Mouse (Mus musculus) myocyte (in vitro differentiated cells): ENCODE results near the gene Vsig10.

Experiments used
- CEBPB ChIP-seq: IDR thresholded peaks from 2 replicates; pipeline ENCODE4 v1.6.1; 2011; ENCODE audit warnings: mild to moderate bottlenecking, moderate library complexity; ENCODE audit not compliant: poor library complexity, insufficient read depth, severe bottlenecking
- E2F4 ChIP-seq: IDR thresholded peaks from one replicate; pipeline ENCODE4 v1.6.1; 2011; ENCODE audit warnings: mild to moderate bottlenecking, control low read depth, moderate library complexity; ENCODE audit not compliant: insufficient read depth
- MAX ChIP-seq: IDR thresholded peaks from one replicate; pipeline ENCODE4 v1.6.1; 2011; ENCODE audit warnings: low read depth, mild to moderate bottlenecking, control low read depth
- MYOD1 ChIP-seq, 3 experiments: IDR thresholded peaks; one replicate each; pipeline ENCODE4 v1.6.1; 2011; ENCODE audit warnings: control low read depth in 2 of 3, low read depth in 2 of 3, mild to moderate bottlenecking in 2 of 3, moderate library complexity in 1 of 3; ENCODE audit not compliant: insufficient read length in 2 of 3, control insufficient read depth in 1 of 3
- MYOG ChIP-seq, 3 experiments: IDR thresholded peaks; one replicate each; pipeline ENCODE4 v1.6.1; 2011; ENCODE audit warnings: control low read depth in 2 of 3, low read depth in 2 of 3, mild to moderate bottlenecking in 2 of 3; ENCODE audit not compliant: insufficient read length in 2 of 3, control insufficient read depth in 1 of 3, insufficient read depth in 1 of 3
- POLR2A ChIP-seq: IDR thresholded peaks from one replicate; pipeline ENCODE4 v1.6.1; 2011; ENCODE audit warnings: low read depth, mild to moderate bottlenecking, control low read depth, moderate library complexity; ENCODE audit not compliant: insufficient read length
- POLR2AphosphoS2 ChIP-seq: IDR thresholded peaks from one replicate; pipeline ENCODE4 v1.6.1; 2011; ENCODE audit warnings: low read depth, control low read depth; ENCODE audit not compliant: insufficient read length
- REST ChIP-seq: IDR thresholded peaks from one replicate; pipeline ENCODE4 v1.6.1; 2011; ENCODE audit warnings: mild to moderate bottlenecking, control low read depth, moderate library complexity; ENCODE audit not compliant: insufficient read depth, insufficient read length
- SRF ChIP-seq: IDR thresholded peaks from one replicate; pipeline ENCODE4 v1.6.1; 2011; ENCODE audit warnings: low read depth; ENCODE audit not compliant: control insufficient read depth, insufficient read length
- TCF12 ChIP-seq: IDR thresholded peaks from one replicate; pipeline ENCODE4 v1.6.1; 2011; ENCODE audit warnings: mild to moderate bottlenecking, control low read depth; ENCODE audit not compliant: poor library complexity, insufficient read depth, severe bottlenecking
- TCF3 ChIP-seq: IDR thresholded peaks from one replicate; pipeline ENCODE4 v1.6.1; 2011; ENCODE audit warnings: low read depth, control low read depth; ENCODE audit not compliant: insufficient read length
- USF1 ChIP-seq: IDR thresholded peaks from one replicate; pipeline ENCODE4 v1.6.1; 2011; ENCODE audit warnings: low read depth, mild to moderate bottlenecking, control low read depth, moderate library complexity

- no peak for TF ChIP-seq POLR2A
- TF ChIP-seq POLR2AphosphoS2 = no peak
- TF ChIP-seq SRF = no peak
- no peak for TF ChIP-seq MYOD1 (IDR thresholded peaks at IDR 0.05; ENCODE audit: control insufficient read depth in 1 of 3, insufficient read length in 2 of 3, low read depth in 2 of 3)
- no peak for TF ChIP-seq TCF12
- no peak for TF ChIP-seq CEBPB
- no peak for TF ChIP-seq MAX
- TF ChIP-seq E2F4 = no peak
- no peak for TF ChIP-seq USF1
- TF ChIP-seq TCF3 = no peak
- no peak for TF ChIP-seq MYOG (IDR thresholded peaks at IDR 0.05; ENCODE audit: control insufficient read depth in 1 of 3, insufficient read depth in 1 of 3, insufficient read length in 2 of 3, low read depth in 2 of 3)
- TF ChIP-seq REST = no peak
Observed at GRCm38 (mm10) chr5:117340081-117340480, 21.2 kb downstream of the Vsig10 start.
